Mouse (Mus musculus) stomach, embryonic 14.5 days (tissue): ENCODE data around the gene Fam207a. TPM values are rescaled to one million over a fixed set of nuclear protein-coding genes. Genes with fewer than 3 reads are reported as not detected.

Source experiments
- ATAC-seq: fragments of 200-750 bp; cut with Nextera tagmentation; 2 replicates; pipeline ENCODE4 v1.8.0; 2017; ENCODE audit warnings: low read depth, moderate TSS enrichment; ENCODE audit not compliant: insufficient number of reproducible peaks, insufficient read depth, low FRiP score
- H3K27ac ChIP-seq: fragments of 300-500 bp; sonication (generic); 2 replicates; pipeline ENCODE4 v1.5.1; 2014; ENCODE audit warnings: mild to moderate bottlenecking, low read length, moderate library complexity, mixed read lengths
- H3K27me3 ChIP-seq: fragments of 300-500 bp; sonication (generic); 2 replicates; pipeline ENCODE4 v1.6.1; 2014; ENCODE audit warnings: low read length, control low read depth, mixed read lengths; ENCODE audit not compliant: control insufficient read depth, insufficient read depth
- H3K36me3 ChIP-seq: fragments of 300-500 bp; sonication (generic); 2 replicates; pipeline ENCODE4 v1.6.1; 2014; ENCODE audit warnings: mild to moderate bottlenecking, control low read depth, low read length, moderate library complexity, mixed read lengths; ENCODE audit not compliant: control insufficient read depth, insufficient read depth
- H3K4me1 ChIP-seq: fragments of 300-500 bp; sonication (generic); 2 replicates; pipeline ENCODE4 v1.6.1; 2014; ENCODE audit warnings: low read length, control low read depth, mixed read lengths; ENCODE audit not compliant: control insufficient read depth, insufficient read depth
- H3K4me2 ChIP-seq: fragments of 300-500 bp; sonication (generic); replicated peaks from 2 replicates; pipeline ENCODE4 v1.6.1; 2014; ENCODE audit warnings: low read depth, low read length, control low read depth
- H3K4me3 ChIP-seq: fragments of 300-500 bp; sonication (generic); 2 replicates; pipeline ENCODE4 v1.5.1; 2014; ENCODE audit warnings: low read depth, low read length, control low read depth
- H3K9ac ChIP-seq: fragments of 300-500 bp; sonication (generic); replicated peaks from 2 replicates; pipeline ENCODE4 v1.6.1; 2014; ENCODE audit warnings: low read depth, mild to moderate bottlenecking, control low read depth, low read length, moderate library complexity, mixed read lengths
- H3K9me3 ChIP-seq: fragments of 300-500 bp; sonication (generic); 2 replicates; pipeline ENCODE4 v1.6.1; 2016; ENCODE audit warnings: low read depth, low read length, control low read depth; ENCODE audit not compliant: control insufficient read depth
- WGBS: fragments of 180-500 bp; shearing (Covaris S2); extraction: QIAGEN DNeasy Blood & Tissue Kit; methylation state at CpG from one replicate; pipeline ENCODE4 v1.1.7; 2014; 5-methylcytosine and 5-hydroxymethylcytosine counted together
- polyA plus RNA-seq: library from polyadenylated mRNA; unstranded; fragments of >200 nt; fragmentation: Nextera tagmentation; extraction: Ambion mirVana; gene quantifications from 2 replicates; pipeline ENCODE4 v1.2.1, GENCODE M21; 2014

The Fam207a gene
- polyA plus RNA-seq, 1 experiment from 2014 or later, result 31.0 TPM

GRCm38 (mm10) chr10:77510225-77510982, 5.2 kb downstream of the Fam207a start:
- Histone ChIP-seq H3K4me2 (no peak overlapping the region), H3K9me3 (no peaks in the 10 kb centered on the region), H3K4me1 (peaks cover 16% of the 10 kb centered on the region), H3K4me3 (no peak overlapping the region), H3K27me3 (no peaks in the 10 kb centered on the region), H3K9ac (no peak overlapping the region), H3K36me3 (peaks cover 28% of the 10 kb centered on the region), H3K27ac (0 out of 2 replicates have a peak overlapping the region, but pooled peaks have one; percentile 4)
- no peak; the same call in 1 of the 2 replicates for ATAC-seq
- 81% methylated on average over 15 of the region's 15 CpGs for WGBS

DNA sequence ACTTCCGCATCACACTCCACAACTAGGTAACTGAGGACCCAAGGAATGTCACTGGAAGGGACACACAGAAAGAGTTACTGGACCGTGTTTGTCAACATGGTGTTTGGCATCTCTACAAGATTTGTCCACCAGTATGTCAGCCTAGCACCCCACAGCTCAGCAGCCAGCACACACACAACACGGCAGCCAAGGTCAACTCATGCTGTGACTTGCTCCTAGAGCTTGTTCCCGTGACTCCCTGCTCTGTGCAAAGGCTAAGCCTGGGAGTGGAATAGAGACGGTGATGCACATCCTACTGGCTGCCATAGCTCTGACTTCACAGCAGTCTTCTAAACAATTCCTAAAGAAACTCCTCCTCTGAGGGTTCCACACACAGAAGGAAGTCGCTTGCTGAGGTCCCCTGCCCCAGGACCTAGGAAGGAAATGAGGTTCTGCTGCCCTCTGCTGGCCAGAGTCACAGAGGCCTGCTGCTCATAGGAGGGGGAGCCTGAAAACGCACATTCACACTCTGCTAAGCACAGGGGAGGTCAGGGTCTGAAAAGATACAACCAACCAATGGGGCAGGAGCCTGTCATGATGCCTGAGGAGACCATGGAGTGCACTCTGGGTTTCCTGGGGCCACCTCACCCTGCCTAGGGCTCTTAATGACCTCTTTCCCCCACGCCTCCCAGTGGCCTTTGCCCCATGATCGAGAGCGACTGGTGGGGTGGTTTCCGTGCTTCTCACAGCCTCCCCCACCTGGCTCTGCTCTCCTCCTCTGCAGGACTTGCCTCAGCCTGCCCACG, 6.0 kb downstream of the Fam207a start:
- Histone ChIP-seq H3K4me3 (no peak overlapping the region), H3K27ac (peak overlapping the region; percentile 28; the same call in 1 of the 2 replicates), H3K27me3 (no peaks in the 10 kb centered on the region), H3K9me3 (no peaks in the 10 kb centered on the region), H3K9ac (no peak overlapping the region), H3K4me1 (peaks cover 10% of the 10 kb centered on the region), H3K4me2 (no peak overlapping the region), H3K36me3 (peaks cover 33% of the 10 kb centered on the region)
- ATAC-seq, result peak; percentile 77
- 42% methylated on average over 12 of the region's 12 CpGs for WGBS

GRCm38 (mm10) chr10:77508744-77509143, 6.8 kb downstream of the Fam207a start:
- no peak overlapping the region for H3K4me2 ChIP-seq
- 94% methylated on average over 3 of the region's 3 CpGs for WGBS
- H3K36me3 ChIP-seq, result peaks cover 29% of the 10 kb centered on the region
- peaks cover 8% of the 10 kb centered on the region for H3K4me1 ChIP-seq
- ATAC-seq, result no peak
- H3K27me3 ChIP-seq, result no peaks in the 10 kb centered on the region
- H3K9me3 ChIP-seq, result no peaks in the 10 kb centered on the region
- H3K9ac ChIP-seq, result no peak overlapping the region
- H3K4me3 ChIP-seq, result no peak overlapping the region
- no peak overlapping the region for H3K27ac ChIP-seq

DNA sequence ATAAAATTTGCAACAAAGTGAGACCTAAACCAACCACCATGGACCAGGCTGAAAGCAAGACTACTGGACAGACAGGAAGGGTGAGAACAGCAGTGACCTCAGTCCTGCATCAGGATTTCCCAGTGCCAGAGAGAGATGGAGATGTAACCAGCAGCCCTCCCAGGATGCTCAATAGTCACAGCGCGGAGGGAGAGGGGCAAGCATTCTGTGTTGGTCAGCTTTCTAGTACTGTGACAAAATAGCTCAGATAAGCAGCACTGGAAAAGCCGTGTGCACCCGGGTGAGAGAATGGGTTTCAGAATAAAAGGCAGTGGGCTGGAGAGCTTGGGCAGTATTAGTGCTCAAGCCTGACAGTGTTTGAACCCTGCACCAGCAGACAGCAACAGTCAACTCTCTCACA, 7.8 kb downstream of the Fam207a start:
- peaks cover 34% of the 10 kb centered on the region for H3K36me3 ChIP-seq
- no peak overlapping the region for H3K9ac ChIP-seq
- H3K4me2 ChIP-seq, result no peak overlapping the region
- no peak overlapping the region for H3K27ac ChIP-seq
- ATAC-seq, result no peak
- H3K27me3 ChIP-seq, result no peaks in the 10 kb centered on the region
- 95% methylated on average over 4 of the region's 4 CpGs for WGBS
- peaks cover 8% of the 10 kb centered on the region for H3K4me1 ChIP-seq
- H3K4me3 ChIP-seq, result no peak overlapping the region
- no peaks in the 10 kb centered on the region for H3K9me3 ChIP-seq

- Histone ChIP-seq H3K27ac (no peak overlapping the region), H3K9me3 (no peaks in the 10 kb centered on the region), H3K4me2 (no peak overlapping the region), H3K9ac (no peak overlapping the region), H3K36me3 (peaks cover 29% of the 10 kb centered on the region), H3K27me3 (no peaks in the 10 kb centered on the region), H3K4me1 (peaks cover 8% of the 10 kb centered on the region), H3K4me3 (no peak overlapping the region)
- 92% methylated on average over 13 of the region's 13 CpGs for WGBS
- ATAC-seq, result no peak
These were observed 8.5 kb downstream of the Fam207a start for GRCm38 (mm10) chr10:77506961-77507577.

DNA sequence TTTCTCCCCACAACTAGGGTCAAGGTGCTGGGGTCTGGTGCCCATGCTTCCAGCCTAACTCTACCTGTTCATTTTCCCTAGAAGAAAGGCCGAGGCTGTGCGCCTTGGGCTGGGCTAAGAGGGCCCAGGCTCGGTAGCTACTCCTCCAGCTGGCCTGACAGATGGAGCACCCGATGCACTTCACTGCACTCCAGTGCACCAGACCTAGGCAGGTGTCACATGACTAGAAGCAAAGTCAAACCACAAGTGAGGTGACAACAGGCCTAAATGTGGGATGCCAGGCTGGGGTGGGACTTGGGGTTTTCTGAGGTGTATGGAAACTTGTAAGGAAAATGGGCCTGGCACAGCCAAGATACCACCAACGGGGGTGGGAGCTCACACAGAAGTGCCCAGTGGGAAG, 9.1 kb downstream of the Fam207a start:
- H3K9ac ChIP-seq, result no peak overlapping the region
- H3K36me3 ChIP-seq, result peaks cover 23% of the 10 kb centered on the region
- H3K9me3 ChIP-seq, result no peaks in the 10 kb centered on the region
- no peak for ATAC-seq
- no peaks in the 10 kb centered on the region for H3K27me3 ChIP-seq
- H3K27ac ChIP-seq, result no peak overlapping the region
- H3K4me1 ChIP-seq, result peaks cover 8% of the 10 kb centered on the region
- 88% methylated on average over 5 of the region's 5 CpGs for WGBS
- no peak overlapping the region for H3K4me3 ChIP-seq
- no peak overlapping the region for H3K4me2 ChIP-seq

DNA sequence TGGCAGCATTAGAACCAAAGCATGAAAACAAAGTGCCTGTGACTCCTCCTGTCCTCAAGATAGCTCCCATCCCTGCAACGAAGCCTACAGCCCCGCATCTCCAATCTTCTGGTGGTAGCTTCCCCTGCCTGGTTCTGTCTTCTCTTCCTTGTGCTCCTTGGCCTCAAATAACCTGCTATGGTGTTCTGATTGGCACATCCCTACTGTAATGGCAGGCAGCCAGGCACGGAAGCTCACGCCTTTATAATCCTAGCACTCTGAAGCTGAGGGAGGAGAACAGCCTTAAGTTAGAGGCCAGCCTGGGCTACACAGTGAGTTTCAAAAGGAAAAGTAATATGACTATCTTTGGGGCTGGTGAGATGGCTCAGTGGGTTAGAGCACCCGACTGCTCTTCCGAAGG, 11.4 kb downstream of the Fam207a start:
- no peak overlapping the region for H3K27ac ChIP-seq
- 86% methylated on average over 6 of the region's 6 CpGs for WGBS
- no peaks in the 10 kb centered on the region for H3K9me3 ChIP-seq
- no peak overlapping the region for H3K9ac ChIP-seq
- H3K4me2 ChIP-seq, result no peak overlapping the region
- H3K4me3 ChIP-seq, result no peak overlapping the region
- H3K27me3 ChIP-seq, result no peaks in the 10 kb centered on the region
- peaks cover 3% of the 10 kb centered on the region; the same call in 1 of the 2 replicates for H3K4me1 ChIP-seq
- peaks cover 20% of the 10 kb centered on the region for H3K36me3 ChIP-seq
- no peak for ATAC-seq
